In genomic region chr6:101354230-101354881, GRCm38 (mm10) we compare ENCODE assay signal across 9 mouse cellular contexts. TPM values are rescaled to one million over a fixed set of nuclear protein-coding genes. Genes with fewer than 3 reads are reported as not detected.
DNase-seq lines count a peak whose midpoint lies in the region; ATAC-seq lines count a peak whose summit lies in the region.
"Had no signal": no experiment of that assay in that cellular context is flagged by ENCODE, and none has a peak within 500 bp of the region (broad histone marks: within the 10 kb centered on the region; RNA-seq: fewer than 3 reads in every experiment).

No protein-coding gene starts in this region.

- H3K4me1 ChIP-seq in hindbrain, embryonic 10.5 days (replicated peaks) = peaks cover 47% of the 10 kb centered on the region
- peaks cover 11% of the 10 kb centered on the region for H3K4me1 ChIP-seq in hindbrain, embryonic 16.5 days (ENCODE audit: control insufficient read depth, insufficient read depth, low read depth, low read length)
- peaks cover 28% of the 10 kb centered on the region for H3K4me1 ChIP-seq in forebrain, embryonic 16.5 days (replicated peaks; ENCODE audit: control insufficient read depth, insufficient read depth, low read length)
- H3K4me1 ChIP-seq in hindbrain, embryonic 15.5 days (replicated peaks) = peaks cover 27% of the 10 kb centered on the region
- no peaks in the 10 kb centered on the region for H3K4me1 ChIP-seq in liver, embryonic 11.5 days (replicated peaks; ENCODE audit: control insufficient read depth, insufficient read depth, low read length)

- no peaks in the 10 kb centered on the region for H3K27me3 ChIP-seq in hindbrain, embryonic 10.5 days (ENCODE audit: insufficient read depth, poor library complexity, severe bottlenecking)
- H3K27me3 ChIP-seq in hindbrain, embryonic 16.5 days (replicated peaks; ENCODE audit: control insufficient read depth, insufficient read depth, low read length) = no peaks in the 10 kb centered on the region
- H3K27me3 ChIP-seq in forebrain, embryonic 16.5 days (replicated peaks; ENCODE audit: control insufficient read depth, insufficient read depth, low read length) = no peaks in the 10 kb centered on the region
- H3K27me3 ChIP-seq in hindbrain, embryonic 15.5 days = no peaks in the 10 kb centered on the region
- H3K27me3 ChIP-seq in liver, embryonic 11.5 days (replicated peaks; ENCODE audit: control insufficient read depth, insufficient read depth, low read length) = no peaks in the 10 kb centered on the region
- H3K27me3 ChIP-seq: neural tube, embryonic 12.5 days had no signal

- no peak for ATAC-seq in hindbrain, embryonic 16.5 days
- ATAC-seq in forebrain, embryonic 16.5 days = peak; percentile 58
- 0 out of 2 replicates have a peak, but pooled peaks have one; percentile 15 for ATAC-seq in hindbrain, embryonic 15.5 days (ENCODE audit: low FRiP score, low read depth)
- ATAC-seq in megakaryocyte progenitor cell, adult 5-6 weeks (replicated peaks; ENCODE audit: poor library complexity) = no peak
- ATAC-seq in liver, embryonic 11.5 days (replicated peaks; ENCODE audit: low FRiP score) = no peak

- WGBS in hindbrain, embryonic 10.5 days = 58% methylated on average over 8 of the region's 8 CpGs
- WGBS in hindbrain, embryonic 16.5 days = 42% methylated on average over 8 of the region's 8 CpGs
- 18% methylated on average over 8 of the region's 8 CpGs for WGBS in forebrain, embryonic 16.5 days
- 57% methylated on average over 8 of the region's 8 CpGs for whole genome bisulfite sequencing in hindbrain, embryonic 15.5 days
- 50% methylated on average over 8 of the region's 8 CpGs for WGBS in liver, embryonic 11.5 days

- H3K36me3 ChIP-seq in hindbrain, embryonic 10.5 days = no peaks in the 10 kb centered on the region
- H3K36me3 ChIP-seq in hindbrain, embryonic 16.5 days (ENCODE audit: control insufficient read depth, insufficient read depth, low read length) = no peaks in the 10 kb centered on the region
- no peaks in the 10 kb centered on the region for H3K36me3 ChIP-seq in forebrain, embryonic 16.5 days (ENCODE audit: control insufficient read depth, insufficient read depth)
- H3K36me3 ChIP-seq in hindbrain, embryonic 15.5 days = no peaks in the 10 kb centered on the region
- no peaks in the 10 kb centered on the region for H3K36me3 ChIP-seq in liver, embryonic 11.5 days (ENCODE audit: control insufficient read depth, insufficient read depth, low read length)
- H3K36me3 ChIP-seq: neural tube, embryonic 12.5 days had no signal

- H3K4me2 ChIP-seq in hindbrain, embryonic 16.5 days (ENCODE audit: low read length) = no peak overlapping the region
- H3K4me2 ChIP-seq in forebrain, embryonic 16.5 days (ENCODE audit: low read length) = no peak overlapping the region
- no peak overlapping the region for H3K4me2 ChIP-seq in hindbrain, embryonic 15.5 days
- no peak overlapping the region for H3K4me2 ChIP-seq in liver, embryonic 11.5 days
- H3K4me2 ChIP-seq: neural tube, embryonic 12.5 days had no signal

- H3K9ac ChIP-seq in hindbrain, embryonic 16.5 days (ENCODE audit: low read depth, low read length) = no peak overlapping the region
- no peak overlapping the region for H3K9ac ChIP-seq in forebrain, embryonic 16.5 days (replicated peaks; ENCODE audit: low read depth, low read length)
- H3K9ac ChIP-seq in hindbrain, embryonic 15.5 days = no peak overlapping the region
- H3K9ac ChIP-seq in liver, embryonic 11.5 days (ENCODE audit: low read depth, low read length) = no peak overlapping the region
- H3K9ac ChIP-seq: neural tube, embryonic 12.5 days had no signal

- no peak for DNase-seq in hindbrain, embryonic 10.5 days (ENCODE audit: low spot score)
- DNase-seq in right cerebral cortex, postnatal 25 days = peak; percentile 39
- DNase-seq in layer of hippocampus, adult 18-20 months (ENCODE audit: low spot score in 2 of 2) = no peak
- no peak for DNase-seq in liver, embryonic 11.5 days (ENCODE audit: low spot score)

- no peaks in the 10 kb centered on the region for H3K9me3 ChIP-seq in hindbrain, embryonic 10.5 days
- H3K9me3 ChIP-seq in hindbrain, embryonic 16.5 days (ENCODE audit: control insufficient read depth, low read length) = no peaks in the 10 kb centered on the region
- no peaks in the 10 kb centered on the region for H3K9me3 ChIP-seq in forebrain, embryonic 16.5 days (ENCODE audit: control insufficient read depth, low read length)
- no peaks in the 10 kb centered on the region for H3K9me3 ChIP-seq in hindbrain, embryonic 15.5 days
- H3K9me3 ChIP-seq in liver, embryonic 11.5 days (ENCODE audit: control insufficient read depth, low read length) = no peaks in the 10 kb centered on the region
- H3K9me3 ChIP-seq: neural tube, embryonic 12.5 days had no signal

- H3K4me3 ChIP-seq in hindbrain, embryonic 10.5 days = no peak overlapping the region
- no peak overlapping the region for H3K4me3 ChIP-seq in hindbrain, embryonic 16.5 days (ENCODE audit: low read length)
- no peak overlapping the region for H3K4me3 ChIP-seq in forebrain, embryonic 16.5 days (replicated peaks; ENCODE audit: low read length)
- H3K4me3 ChIP-seq in hindbrain, embryonic 15.5 days = no peak overlapping the region
- H3K4me3 ChIP-seq in liver, embryonic 11.5 days (ENCODE audit: low read depth, low read length) = no peak overlapping the region
- H3K4me3 ChIP-seq: neural tube, embryonic 12.5 days had no signal

- H3K27ac ChIP-seq in hindbrain, embryonic 10.5 days = 0 out of 2 replicates have a peak overlapping the region, but pooled peaks have one; percentile 5
- no peak overlapping the region for H3K27ac ChIP-seq in hindbrain, embryonic 16.5 days (ENCODE audit: low read depth, low read length)
- H3K27ac ChIP-seq in forebrain, embryonic 16.5 days (ENCODE audit: low read length) = no peak overlapping the region
- no peak overlapping the region for H3K27ac ChIP-seq in hindbrain, embryonic 15.5 days (replicated peaks)
- H3K27ac ChIP-seq in liver, embryonic 11.5 days (ENCODE audit: low read depth, low read length) = no peak overlapping the region
- H3K27ac ChIP-seq: neural tube, embryonic 12.5 days had no signal

RNA-seq across cellular contexts. Expression of gene Pdzrn3, which starts 23.3 kb away (rescaled TPM):
- polyA plus RNA-seq in hindbrain, embryonic 10.5 days (2016; fragmentation: Nextera tagmentation; extraction: Ambion mirVana) = 6.7 and 13.2 TPM in 2 replicates
- 18.9 and 24.3 TPM in 2 replicates for polyA plus RNA-seq in hindbrain, embryonic 16.5 days (2015; fragmentation: Nextera tagmentation; extraction: Ambion mirVana)
- polyA plus RNA-seq in forebrain, embryonic 16.5 days (2015; fragmentation: Nextera tagmentation; extraction: Ambion mirVana) = 24.0 and 28.7 TPM in 2 replicates
- 23.6 and 25.8 TPM in 2 replicates for polyA plus RNA-seq in hindbrain, embryonic 15.5 days (2015; fragmentation: Nextera tagmentation; extraction: Ambion mirVana)
- total RNA-seq in layer of hippocampus, adult 18-20 months (2021) = 1 to 10 TPM; 7.2 to 7.3 TPM
- not detected in 2 replicates for total RNA-seq in megakaryocyte progenitor cell, adult 5-6 weeks (2015)
- total RNA-seq in megakaryocyte progenitor cell, adult 5-6 weeks (2017) = 0.08 TPM in 1 of 2 replicates, not detected in the other
- polyA plus RNA-seq in liver, embryonic 11.5 days (2014; fragmentation: Nextera tagmentation; extraction: Ambion mirVana) = 2.6 and 4.8 TPM in 2 replicates

Comparison
In these comparisons a context has a peak if more than half of its experiments do, and no peak if none do; other contexts are left out.
1. ATAC-seq: peak in forebrain, embryonic 16.5 days (single experiment) and hindbrain, embryonic 15.5 days (single experiment); none in hindbrain, embryonic 16.5 days (single experiment), megakaryocyte progenitor cell, adult 5-6 weeks (single experiment) and liver, embryonic 11.5 days (single experiment).